Mouse (Mus musculus): ENCODE measurements around the gene Zbp1. TPM values are rescaled to one million over a fixed set of nuclear protein-coding genes. Genes with fewer than 3 reads are reported as not detected.

Zbp1 gene
- total and polyA plus RNA-seq, 2 experiments from 2014 or later = 0.57 TPM; not detected in 1

DNA sequence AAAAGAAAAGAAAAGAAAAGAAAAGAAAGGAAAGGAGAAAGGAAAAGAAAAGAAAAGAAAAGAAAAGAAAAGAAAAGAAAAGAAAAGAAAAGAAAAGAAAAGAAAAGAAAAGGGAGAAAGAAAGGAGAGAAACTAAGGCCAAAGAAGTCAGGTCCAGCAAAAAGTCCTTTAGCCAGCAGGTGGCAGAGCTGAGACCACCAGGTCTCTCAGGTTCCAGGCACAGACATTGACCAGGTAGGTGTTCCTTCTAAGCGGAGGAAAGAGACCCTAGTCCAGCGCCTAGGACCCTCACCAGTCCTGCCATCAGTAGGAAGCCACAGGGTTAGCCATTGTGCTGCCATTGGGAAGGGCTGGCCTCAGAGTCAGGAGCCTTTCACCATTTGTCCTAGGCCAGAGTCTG lies 54.4 kb downstream of the Zbp1 start:
- H3K9me3 ChIP-seq (ENCODE audit: low read length) = no peaks in the 10 kb centered on the region
- TF ChIP-seq CTCF (IDR thresholded peaks at IDR 0.05) = peak; percentile 67
- 46% methylated on average over 2 of the region's 2 CpGs for WGBS
- H3K4me2 ChIP-seq (ENCODE audit: low read depth, low read length, poor library complexity, severe bottlenecking) = no peak overlapping the region
- no peak for DNase-seq (ENCODE audit: low spot score)
- H3K27ac ChIP-seq (ENCODE audit: low read depth, low read length) = no peak overlapping the region
- no peaks in the 10 kb centered on the region for H3K27me3 ChIP-seq (ENCODE audit: insufficient read depth, low read length)
- ATAC-seq (ENCODE audit: low FRiP score) = no peak
- H3K36me3 ChIP-seq (ENCODE audit: insufficient read depth, low read length) = no peaks in the 10 kb centered on the region
- no peak overlapping the region for H3K4me3 ChIP-seq (ENCODE audit: low read depth, low read length)
- H3K9ac ChIP-seq (replicated peaks; ENCODE audit: low read length, poor library complexity, severe bottlenecking) = no peak overlapping the region
- no peaks in the 10 kb centered on the region for H3K4me1 ChIP-seq (ENCODE audit: insufficient read depth, low read length)

DNA sequence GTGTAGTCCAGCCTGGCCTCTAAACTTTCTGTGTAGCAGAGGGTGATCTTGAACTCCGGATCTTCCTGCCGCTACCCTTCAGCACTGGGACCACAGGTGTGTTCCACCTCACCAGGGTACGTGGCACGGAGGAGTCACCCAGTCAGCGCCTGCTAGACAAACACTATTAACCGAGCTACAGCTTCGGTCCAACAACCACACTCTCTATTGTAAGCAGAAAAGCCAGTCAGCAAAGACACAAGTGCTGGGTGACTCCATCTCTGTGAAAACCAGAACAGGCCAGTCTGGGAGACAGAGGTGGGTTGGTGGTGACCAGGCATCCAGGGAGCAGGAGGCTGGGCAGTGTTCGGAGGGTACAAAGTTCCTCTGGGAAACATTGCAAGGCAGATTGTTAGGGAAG lies 55.3 kb downstream of the Zbp1 start:
- Histone ChIP-seq H3K4me1 (ENCODE audit: insufficient read depth, low read length) (no peaks in the 10 kb centered on the region), H3K27me3 (ENCODE audit: insufficient read depth, low read length) (no peaks in the 10 kb centered on the region), H3K36me3 (ENCODE audit: insufficient read depth, low read length) (no peaks in the 10 kb centered on the region), H3K9ac (replicated peaks; ENCODE audit: low read length, poor library complexity, severe bottlenecking) (no peak overlapping the region), H3K9me3 (ENCODE audit: low read length) (no peaks in the 10 kb centered on the region), H3K4me3 (ENCODE audit: low read depth, low read length) (no peak overlapping the region), H3K4me2 (ENCODE audit: low read depth, low read length, poor library complexity, severe bottlenecking) (no peak overlapping the region), H3K27ac (ENCODE audit: low read depth, low read length) (no peak overlapping the region)
- no peak for DNase-seq (ENCODE audit: low spot score)
- no peak for ATAC-seq (ENCODE audit: low FRiP score)
- no peak for TF ChIP-seq CTCF (IDR thresholded peaks at IDR 0.05)
- WGBS = 85% methylated on average over 8 of the region's 8 CpGs

- peak; percentile 89 for TF ChIP-seq CTCF (IDR thresholded peaks at IDR 0.05)
- peak; percentile 80 for DNase-seq (ENCODE audit: low spot score)
- no peaks in the 10 kb centered on the region for H3K4me1 ChIP-seq (ENCODE audit: insufficient read depth, low read length)
- H3K36me3 ChIP-seq (ENCODE audit: insufficient read depth, low read length) = no peaks in the 10 kb centered on the region
- H3K27me3 ChIP-seq (ENCODE audit: insufficient read depth, low read length) = no peaks in the 10 kb centered on the region
- no peak overlapping the region for H3K27ac ChIP-seq (ENCODE audit: low read depth, low read length)
- H3K9me3 ChIP-seq (ENCODE audit: low read length) = no peaks in the 10 kb centered on the region
- no peak overlapping the region for H3K4me3 ChIP-seq (ENCODE audit: low read depth, low read length)
- H3K4me2 ChIP-seq (ENCODE audit: low read depth, low read length, poor library complexity, severe bottlenecking) = no peak overlapping the region
- WGBS = 56% methylated on average over 24 of the region's 24 CpGs
- ATAC-seq (ENCODE audit: low FRiP score) = peak; percentile 86
- no peak overlapping the region for H3K9ac ChIP-seq (replicated peaks; ENCODE audit: low read length, poor library complexity, severe bottlenecking)
Observed at GRCm38 (mm10) chr2:173159354-173160311, 59.1 kb downstream of the Zbp1 start.

GRCm38 (mm10) chr2:173158390-173159055 lies 60.2 kb downstream of the Zbp1 start:
- no peak for TF ChIP-seq CTCF (IDR thresholded peaks at IDR 0.05)
- H3K36me3 ChIP-seq (ENCODE audit: insufficient read depth, low read length) = no peaks in the 10 kb centered on the region
- no peaks in the 10 kb centered on the region for H3K4me1 ChIP-seq (ENCODE audit: insufficient read depth, low read length)
- WGBS = 89% methylated on average over 19 of the region's 19 CpGs
- no peaks in the 10 kb centered on the region for H3K9me3 ChIP-seq (ENCODE audit: low read length)
- no peak overlapping the region for H3K27ac ChIP-seq (ENCODE audit: low read depth, low read length)
- no peak overlapping the region for H3K4me3 ChIP-seq (ENCODE audit: low read depth, low read length)
- H3K27me3 ChIP-seq (ENCODE audit: insufficient read depth, low read length) = no peaks in the 10 kb centered on the region
- DNase-seq (ENCODE audit: low spot score) = no peak
- no peak overlapping the region for H3K4me2 ChIP-seq (ENCODE audit: low read depth, low read length, poor library complexity, severe bottlenecking)
- H3K9ac ChIP-seq (replicated peaks; ENCODE audit: low read length, poor library complexity, severe bottlenecking) = no peak overlapping the region
- no peak for ATAC-seq (ENCODE audit: low FRiP score)

DNA sequence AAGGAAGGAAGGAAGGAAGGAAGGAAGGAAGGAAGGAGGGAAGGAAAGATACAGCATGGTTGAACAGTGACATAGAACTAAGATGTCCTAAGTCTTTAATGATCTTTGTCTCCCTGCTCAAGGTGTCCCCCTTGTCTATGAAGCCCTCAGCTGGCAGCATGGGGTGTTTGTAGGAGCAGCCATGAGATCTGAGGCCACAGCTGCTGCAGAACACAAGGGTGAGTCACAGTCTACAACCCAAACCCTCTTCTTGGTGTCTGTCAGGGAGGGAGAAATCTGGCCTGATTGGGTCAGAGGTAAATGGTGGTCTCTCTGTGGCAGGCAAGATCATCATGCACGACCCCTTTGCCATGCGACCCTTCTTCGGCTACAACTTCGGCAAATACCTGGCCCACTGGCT lies 60.9 kb downstream of the Zbp1 start:
- Histone ChIP-seq H3K9me3 (ENCODE audit: low read length) (no peaks in the 10 kb centered on the region), H3K9ac (replicated peaks; ENCODE audit: low read length, poor library complexity, severe bottlenecking) (no peak overlapping the region), H3K27ac (ENCODE audit: low read depth, low read length) (no peak overlapping the region), H3K4me2 (ENCODE audit: low read depth, low read length, poor library complexity, severe bottlenecking) (no peak overlapping the region), H3K4me1 (ENCODE audit: insufficient read depth, low read length) (no peaks in the 10 kb centered on the region), H3K36me3 (ENCODE audit: insufficient read depth, low read length) (no peaks in the 10 kb centered on the region), H3K27me3 (ENCODE audit: insufficient read depth, low read length) (no peaks in the 10 kb centered on the region), H3K4me3 (ENCODE audit: low read depth, low read length) (no peak overlapping the region)
- no peak for TF ChIP-seq CTCF (IDR thresholded peaks at IDR 0.05)
- DNase-seq (ENCODE audit: low spot score) (no peak), ATAC-seq (ENCODE audit: low FRiP score) (no peak)
- WGBS = 95% methylated on average over 4 of the region's 4 CpGs

DNA sequence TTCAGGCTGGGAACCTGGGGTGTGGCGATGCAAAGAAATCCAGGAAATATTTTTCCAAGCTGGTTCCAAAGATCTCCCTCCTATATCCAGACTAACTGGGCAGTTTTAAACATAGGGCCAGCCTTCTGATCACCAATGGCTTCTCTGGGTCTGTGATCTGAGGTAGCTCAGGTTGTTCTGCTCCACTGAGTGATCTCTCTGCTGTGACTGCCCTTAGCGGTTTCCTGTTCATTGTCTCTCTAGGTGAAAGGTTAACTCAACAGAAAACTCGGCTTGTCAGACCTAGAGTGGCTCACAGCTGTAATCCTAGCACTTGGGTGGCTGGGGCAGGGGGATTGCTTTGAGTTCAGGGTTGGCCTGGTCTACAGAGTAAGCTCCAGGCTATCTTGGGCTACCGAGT lies 61.3 kb downstream of the Zbp1 start:
- Histone ChIP-seq H3K36me3 (ENCODE audit: insufficient read depth, low read length) (no peaks in the 10 kb centered on the region), H3K27ac (ENCODE audit: low read depth, low read length) (no peak overlapping the region), H3K4me1 (ENCODE audit: insufficient read depth, low read length) (no peaks in the 10 kb centered on the region), H3K4me2 (ENCODE audit: low read depth, low read length, poor library complexity, severe bottlenecking) (no peak overlapping the region), H3K9me3 (ENCODE audit: low read length) (no peaks in the 10 kb centered on the region), H3K27me3 (ENCODE audit: insufficient read depth, low read length) (no peaks in the 10 kb centered on the region), H3K4me3 (ENCODE audit: low read depth, low read length) (no peak overlapping the region), H3K9ac (replicated peaks; ENCODE audit: low read length, poor library complexity, severe bottlenecking) (no peak overlapping the region)
- ATAC-seq (ENCODE audit: low FRiP score) = no peak
- no peak for TF ChIP-seq CTCF (IDR thresholded peaks at IDR 0.05)
- DNase-seq (ENCODE audit: low spot score) = no peak
- 63% methylated on average over 4 of the region's 4 CpGs for WGBS

Data from midbrain, postnatal 0 days (tissue).